Mouse (Mus musculus): ENCODE data around the gene Oat.

- TF ChIP-seq CTCF (IDR thresholded peaks at IDR 0.05; ENCODE audit: control insufficient read depth, insufficient read depth, low read length) (no peak), POLR2A (IDR thresholded peaks at IDR 0.05; ENCODE audit: borderline replicate concordance, control insufficient read depth, low read depth, low read length) (no peak)
These were observed 19.6 kb upstream of the Oat start for GRCm38 (mm10) chr7:132595787-132596186.

Measured in bone marrow, adult 2 months (tissue).